Mouse (Mus musculus) testis, adult 2 months (tissue): ENCODE results near the gene Olfr446.

Source experiments
- CTCF ChIP-seq: fragments of 200-500 bp; IDR thresholded peaks from 2 replicates; pipeline ENCODE4 v1.5.1; 2012; ENCODE audit warnings: low read depth, mild to moderate bottlenecking, inconsistent platforms, low read length, moderate library complexity; ENCODE audit not compliant: control insufficient read depth, insufficient read depth, insufficient replicate concordance
- POLR2A ChIP-seq: fragments of 200-500 bp; IDR thresholded peaks from 2 replicates; pipeline ENCODE4 v1.6.1; 2012; ENCODE audit warnings: low read depth, mild to moderate bottlenecking, inconsistent platforms, low read length, moderate library complexity; ENCODE audit not compliant: control insufficient read depth

DNA sequence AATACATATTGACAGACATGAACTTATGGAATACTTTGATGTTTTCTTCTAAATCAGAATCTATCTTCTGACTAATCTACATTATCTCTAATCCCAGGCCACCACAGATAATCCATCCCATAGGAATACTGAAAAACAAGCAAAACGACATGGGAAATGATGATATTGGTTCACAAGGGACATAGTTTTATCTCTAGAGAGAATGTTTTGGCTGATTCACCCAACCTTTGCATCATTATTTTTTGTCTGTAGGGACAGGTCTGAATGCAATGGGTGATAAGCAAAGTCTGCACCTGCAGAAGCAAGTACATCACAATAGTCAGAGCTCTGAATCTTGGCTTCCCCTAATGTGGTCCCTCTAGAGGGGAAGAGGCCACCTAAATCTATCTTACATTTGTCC is 27.6 kb downstream of the Olfr446 start, which contains the start of gene Olfr444:
- TF ChIP-seq POLR2A, result no peak
- TF ChIP-seq CTCF, result no peak
